Comparison of ENCODE assay signal across 26 mouse cellular contexts in the genomic region with DNA sequence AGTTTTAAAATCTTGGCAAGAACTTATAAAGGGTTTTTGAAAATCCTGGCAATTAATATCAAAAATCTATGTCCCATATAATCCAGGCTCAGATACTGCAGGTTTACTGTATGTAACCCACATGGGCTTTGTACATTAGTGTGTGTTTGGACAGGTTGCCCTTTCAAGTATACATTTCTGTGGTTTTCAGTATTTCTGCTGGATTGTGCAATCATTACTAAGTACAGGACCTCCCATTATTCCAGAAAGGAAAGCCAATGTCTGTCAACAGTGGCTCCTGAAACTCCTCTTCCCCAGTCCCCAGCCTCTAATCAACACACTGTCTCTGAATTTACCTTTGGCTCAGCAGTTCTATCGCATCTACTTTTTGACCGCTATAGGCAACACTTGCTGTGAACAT.
"Had no signal": no experiment of that assay in that cellular context is flagged by ENCODE, and none has a peak within 500 bp of the region (broad histone marks: within the 10 kb centered on the region; RNA-seq: fewer than 3 reads in every experiment).

No protein-coding gene starts in this region.

- H3K36me3 ChIP-seq: embryonic facial prominence, embryonic 10.5 days; embryonic facial prominence, embryonic 12.5 days; embryonic facial prominence, embryonic 13.5 days; embryonic facial prominence, embryonic 15.5 days; forebrain, embryonic 10.5 days; forebrain, embryonic 12.5 days; forebrain, embryonic 15.5 days had no signal

- H3K4me1 ChIP-seq: embryonic facial prominence, embryonic 15.5 days had no signal

- H3K9me3 ChIP-seq: embryonic facial prominence, embryonic 10.5 days; embryonic facial prominence, embryonic 12.5 days; embryonic facial prominence, embryonic 13.5 days; embryonic facial prominence, embryonic 15.5 days; forebrain, embryonic 10.5 days; forebrain, embryonic 12.5 days; forebrain, embryonic 13.5 days; forebrain, embryonic 15.5 days had no signal

- H3K9ac ChIP-seq: embryonic facial prominence, embryonic 12.5 days; embryonic facial prominence, embryonic 13.5 days; embryonic facial prominence, embryonic 15.5 days; forebrain, embryonic 12.5 days; forebrain, embryonic 13.5 days; forebrain, embryonic 15.5 days; forebrain, postnatal 0 days had no signal

- H3K27ac ChIP-seq: embryonic facial prominence, embryonic 10.5 days; embryonic facial prominence, embryonic 12.5 days; embryonic facial prominence, embryonic 13.5 days; embryonic facial prominence, embryonic 15.5 days; forebrain, embryonic 10.5 days; forebrain, embryonic 12.5 days; forebrain, embryonic 13.5 days; forebrain, embryonic 15.5 days; gastrocnemius, adult 2 months; heart, adult 2 months had no signal

- H3K4me2 ChIP-seq: embryonic facial prominence, embryonic 12.5 days; embryonic facial prominence, embryonic 13.5 days; embryonic facial prominence, embryonic 15.5 days; forebrain, embryonic 12.5 days; forebrain, embryonic 13.5 days; forebrain, embryonic 15.5 days had no signal

- H3K4me3 ChIP-seq: embryonic facial prominence, embryonic 10.5 days; embryonic facial prominence, embryonic 12.5 days; embryonic facial prominence, embryonic 13.5 days; embryonic facial prominence, embryonic 15.5 days; erythroblast, embryonic 14.5 days; forebrain, embryonic 10.5 days; forebrain, embryonic 12.5 days; forebrain, embryonic 13.5 days; forebrain, embryonic 15.5 days; gastrocnemius, adult 2 months; heart, adult 2 months had no signal

- ATAC-seq: forebrain, embryonic 13.5 days; forebrain, embryonic 14.5 days; forebrain, embryonic 15.5 days; forebrain, embryonic 16.5 days; forebrain, postnatal 0 days had no signal

- DNase-seq: cerebellum, adult 8-10 months; cerebellum, adult 9-10 months; cerebellum, adult 9-11 months; cerebellum, postnatal 10 days; cerebellum, postnatal 14 days; cerebellum, postnatal 25 days; cerebellum, postnatal 36 days; embryo, embryonic 11 days; forebrain, postnatal 0 days; gastrocnemius, adult 2 months; gastrocnemius, postnatal 10 days; gastrocnemius, postnatal 14 days; gastrocnemius, postnatal 36 days; heart, adult 18-20 months; heart, adult 2 months had no signal

- H3K27me3 ChIP-seq: embryonic facial prominence, embryonic 12.5 days; embryonic facial prominence, embryonic 13.5 days; embryonic facial prominence, embryonic 15.5 days; forebrain, embryonic 12.5 days; forebrain, embryonic 13.5 days; forebrain, embryonic 15.5 days had no signal
